Mouse (Mus musculus) ES-E14 (cell line): ENCODE results near the gene Tmem202. TPM values are rescaled to one million over a fixed set of nuclear protein-coding genes. Genes with fewer than 3 reads are reported as not detected.

Experiments used
- DNase-seq: peaks from one replicate; pipeline ENCODE4 v3.0.0-alpha.2; 2013; ENCODE audit warnings: low read depth, low spot score
- H3K27ac ChIP-seq: 2 replicates; pipeline ENCODE4 v1.5.1; 2012; ENCODE audit warnings: low read depth, mild to moderate bottlenecking, low read length, moderate library complexity, mixed read lengths; ENCODE audit not compliant: poor library complexity, insufficient read depth, severe bottlenecking
- H3K36me3 ChIP-seq: 2 replicates; pipeline ENCODE4 v1.6.1; 2012; ENCODE audit warnings: mild to moderate bottlenecking, low read length, moderate library complexity, mixed read lengths; ENCODE audit not compliant: control insufficient read depth, poor library complexity, insufficient read depth, severe bottlenecking
- H3K4me1 ChIP-seq, 2 experiments: fragments of 150-350 bp in 1 of 2; sonication (generic) in 1 of 2; 2 replicates each; pipeline ENCODE4 v1.6.1; 2012; ENCODE audit warnings: low read length in 2 of 2, mild to moderate bottlenecking in 1 of 2, mixed read lengths in 1 of 2; ENCODE audit not compliant: control insufficient read depth in 2 of 2, insufficient read depth in 2 of 2, poor library complexity in 1 of 2
- H3K4me3 ChIP-seq, 2 experiments: fragments of 150-350 bp in 1 of 2; sonication (generic) in 1 of 2; 2 replicates each; pipeline ENCODE4 v1.5.1; 2012; ENCODE audit warnings: low read length in 2 of 2, low read depth in 1 of 2, mild to moderate bottlenecking in 1 of 2, mixed read lengths in 1 of 2; ENCODE audit not compliant: insufficient read depth in 1 of 2, poor library complexity in 1 of 2, severe bottlenecking in 1 of 2
- H3K9ac ChIP-seq: 2 replicates; pipeline ENCODE4 v1.6.1; 2012; ENCODE audit warnings: low read depth, mild to moderate bottlenecking, low read length, mixed read lengths; ENCODE audit not compliant: poor library complexity, insufficient read depth, severe bottlenecking
- H3K9me3 ChIP-seq: fragments of 150-350 bp; sonication (generic); 2 replicates; pipeline ENCODE4 v1.6.1; 2012; ENCODE audit warnings: low read depth, mild to moderate bottlenecking, low read length; ENCODE audit not compliant: control insufficient read depth, insufficient read depth
- CHD2 ChIP-seq: IDR thresholded peaks from 2 replicates; pipeline ENCODE4 v1.6.1; 2014; ENCODE audit warnings: mild to moderate bottlenecking, low read depth, low read length, inconsistent platforms
- HCFC1 ChIP-seq: IDR thresholded peaks from 2 replicates; pipeline ENCODE4 v1.6.1; 2012; ENCODE audit warnings: low read length, inconsistent platforms, borderline replicate concordance; ENCODE audit not compliant: insufficient read depth
- MAFK ChIP-seq: IDR thresholded peaks from 2 replicates; pipeline ENCODE4 v1.6.1; 2014; ENCODE audit warnings: mild to moderate bottlenecking, low read depth, low read length, inconsistent platforms; ENCODE audit not compliant: insufficient read depth
- ZC3H11A ChIP-seq: IDR thresholded peaks from 2 replicates; pipeline ENCODE4 v1.6.1; 2012; ENCODE audit warnings: low read depth, mild to moderate bottlenecking, inconsistent platforms, low read length, borderline replicate concordance
- ZNF384 ChIP-seq: IDR thresholded peaks from 2 replicates; pipeline ENCODE4 v1.6.1; 2012; ENCODE audit warnings: low read depth, low read length, inconsistent platforms
- in situ Hi-C, 2 experiments: fragments of 600-800 bp; cut with MboI; formaldehyde crosslinking; loops; one replicate each; pipeline ENCODE4 v1.15.1; 2025; ENCODE audit warnings: low sequenced_read_pairs in 2 of 2, inconsistent platforms in 1 of 2; ENCODE audit not compliant: unreplicated experiment in 2 of 2
- total RNA-seq: library from RNA; depleted of rRNA; stranded (reverse); fragments of 300-350 nt; gene quantifications from 2 replicates; pipeline ENCODE4 v1.2.3, GENCODE M21; 2012

The Tmem202 gene
- total RNA-seq, 1 experiment, result not detected

DNA sequence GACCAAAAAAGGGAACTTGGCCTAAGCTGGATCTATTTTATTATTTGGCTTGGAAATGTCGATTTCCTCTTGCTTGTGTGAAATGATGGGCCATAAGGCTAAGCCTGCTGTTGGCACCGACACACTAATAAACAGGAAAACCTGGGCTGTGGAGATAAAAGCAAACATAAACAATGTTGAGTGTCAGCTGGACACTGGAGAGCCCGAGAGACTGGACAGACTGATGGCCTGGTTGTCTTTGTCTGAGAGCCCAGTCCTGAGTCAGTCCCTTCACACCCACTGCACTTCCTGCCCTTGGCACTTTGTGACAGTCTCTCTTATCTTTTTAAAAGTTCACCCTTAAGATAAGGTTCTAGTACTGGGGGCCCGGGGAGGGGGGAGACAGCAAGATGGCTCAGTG is 16.7 kb downstream of the Tmem202 start:
- no peaks in the 10 kb centered on the region for H3K4me1 ChIP-seq
- no peak overlapping the region for H3K4me3 ChIP-seq
- DNase-seq, result no peak
- no peak overlapping the region for H3K9ac ChIP-seq
- no peaks in the 10 kb centered on the region for H3K36me3 ChIP-seq
- no peaks in the 10 kb centered on the region for H3K9me3 ChIP-seq
- TF ChIP-seq HCFC1, result no peak
- TF ChIP-seq ZNF384, result no peak
- in situ Hi-C loops, result no loop called here
- no peak overlapping the region for H3K27ac ChIP-seq

DNA sequence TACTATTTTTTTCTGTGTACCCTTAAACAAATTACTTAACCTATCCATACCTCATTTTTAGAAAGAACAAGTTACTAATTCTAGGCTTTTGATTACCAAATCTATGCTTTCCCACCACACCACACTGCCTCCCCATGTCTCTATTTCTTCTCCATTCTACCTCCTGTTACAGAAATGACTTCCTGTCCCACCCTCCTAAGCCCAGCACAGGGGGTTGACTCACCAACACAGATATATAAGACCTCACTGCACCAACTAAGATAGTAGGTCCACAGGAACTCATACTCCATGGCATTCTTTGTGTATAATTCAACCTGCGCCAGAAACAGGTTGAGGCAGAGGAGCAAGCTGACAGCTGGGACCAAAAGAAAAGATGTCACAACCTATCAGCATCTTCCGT is 20.3 kb downstream of the Tmem202 start:
- H3K27ac ChIP-seq, result no peak overlapping the region
- no peaks in the 10 kb centered on the region for H3K36me3 ChIP-seq
- H3K9ac ChIP-seq, result no peak overlapping the region
- H3K9me3 ChIP-seq, result no peaks in the 10 kb centered on the region
- in situ Hi-C loops, result no loop called here
- no peak overlapping the region for H3K4me3 ChIP-seq
- DNase-seq, result no peak
- no peaks in the 10 kb centered on the region; a peak in 1 of 4 replicates for H3K4me1 ChIP-seq
- TF ChIP-seq ZC3H11A, result no peak
- TF ChIP-seq ZNF384, result no peak
- no peak for TF ChIP-seq MAFK
- no peak for TF ChIP-seq CHD2
- TF ChIP-seq HCFC1, result no peak

DNA sequence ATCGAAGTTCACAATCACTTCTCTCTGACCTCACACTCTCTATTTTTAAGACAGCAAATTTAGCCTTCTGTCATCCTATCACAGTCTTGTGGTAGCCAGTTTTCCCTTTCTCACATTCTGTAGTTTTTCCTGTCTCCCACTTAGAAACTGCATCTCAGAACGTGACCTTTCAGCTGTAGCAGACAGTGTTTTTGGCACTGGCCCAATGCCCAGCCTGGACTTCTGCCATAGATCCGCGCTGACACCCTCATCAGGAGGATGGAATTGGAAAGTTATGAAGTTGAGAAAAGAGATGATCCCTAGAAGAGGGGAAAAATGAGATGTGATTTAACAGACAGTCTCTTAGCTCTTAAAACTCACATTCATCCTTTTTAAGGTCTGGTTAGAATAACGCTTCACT is 20.7 kb downstream of the Tmem202 start:
- no peak for DNase-seq
- Histone ChIP-seq H3K36me3 (no peaks in the 10 kb centered on the region), H3K27ac (no peak overlapping the region), H3K9me3 (no peaks in the 10 kb centered on the region), H3K4me3 (no peak overlapping the region), H3K4me1 (no peaks in the 10 kb centered on the region; a peak in 1 of 4 replicates), H3K9ac (no peak overlapping the region)
- TF ChIP-seq CHD2 (no peak), HCFC1 (no peak), ZC3H11A (no peak), MAFK (no peak), ZNF384 (no peak)
- in situ Hi-C loops, result no loop called here

DNA sequence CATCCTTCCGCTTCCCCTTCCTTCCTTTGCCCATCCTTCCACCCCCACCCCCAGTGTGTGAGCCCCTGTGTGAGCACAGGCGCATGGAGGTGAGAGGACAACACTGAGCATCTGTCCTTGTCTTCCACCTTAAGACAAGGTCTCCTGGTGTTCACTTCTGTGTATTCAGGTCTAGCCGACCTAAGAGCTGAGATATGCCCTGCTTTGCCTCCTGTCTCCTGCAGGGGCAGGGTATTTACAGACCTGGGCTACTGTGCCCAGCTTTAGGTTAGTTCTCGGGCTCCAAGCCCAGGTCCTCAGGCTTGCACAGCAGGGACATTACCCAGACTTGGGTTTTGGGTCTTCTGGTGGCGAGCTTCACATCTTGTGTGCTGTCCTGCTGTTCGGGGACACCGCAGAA is 22.5 kb downstream of the Tmem202 start:
- Histone ChIP-seq H3K4me3 (no peak overlapping the region), H3K9me3 (no peaks in the 10 kb centered on the region), H3K4me1 (no peaks in the 10 kb centered on the region; a peak in 1 of 4 replicates), H3K36me3 (no peaks in the 10 kb centered on the region), H3K9ac (no peak overlapping the region), H3K27ac (no peak overlapping the region)
- TF ChIP-seq MAFK, result no peak
- no peak for TF ChIP-seq ZC3H11A
- TF ChIP-seq HCFC1, result no peak
- TF ChIP-seq ZNF384, result no peak
- TF ChIP-seq CHD2, result no peak
- in situ Hi-C loops, result no loop called here
- DNase-seq, result no peak

DNA sequence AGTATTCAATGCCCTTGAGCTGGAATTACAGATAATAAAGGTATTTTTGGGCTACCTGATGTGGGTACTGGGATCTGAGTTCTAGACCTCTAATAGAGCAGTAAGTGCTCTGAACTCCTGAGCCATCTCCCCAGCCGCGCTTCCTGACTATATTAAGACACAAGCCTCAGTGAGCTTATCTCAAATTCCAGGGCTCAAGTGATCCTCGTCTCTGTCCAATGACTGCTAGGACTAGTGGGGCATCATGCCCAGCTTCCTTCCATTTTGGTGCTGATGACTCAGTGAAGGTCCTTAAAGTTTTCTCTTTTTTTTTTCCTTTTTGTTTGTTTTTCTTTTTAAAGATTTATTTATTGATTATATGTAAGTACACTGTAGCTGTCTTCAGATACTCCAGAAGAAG is 24.6 kb downstream of the Tmem202 start:
- DNase-seq, result no peak
- H3K9ac ChIP-seq, result no peak overlapping the region
- no peaks in the 10 kb centered on the region for H3K36me3 ChIP-seq
- H3K4me3 ChIP-seq, result no peak overlapping the region
- TF ChIP-seq ZC3H11A (no peak), ZNF384 (no peak), CHD2 (no peak), MAFK (no peak), HCFC1 (no peak)
- no peaks in the 10 kb centered on the region for H3K9me3 ChIP-seq
- H3K27ac ChIP-seq, result no peak overlapping the region
- no peaks in the 10 kb centered on the region; a peak in 1 of 4 replicates for H3K4me1 ChIP-seq
- in situ Hi-C loops, result no loop called here
